Mouse (Mus musculus) bone marrow macrophage, adult 2 months (primary cell): Measurements from ENCODE around the gene Loxl4.

Experiments used
- CTCF ChIP-seq: IDR thresholded peaks from 2 replicates; pipeline ENCODE4 v1.5.1; 2012; ENCODE audit warnings: low read depth, mild to moderate bottlenecking, low read length, moderate library complexity
- POLR2A ChIP-seq: IDR thresholded peaks from 2 replicates; pipeline ENCODE4 v1.6.1; 2012; ENCODE audit warnings: mild to moderate bottlenecking, low read depth, low read length, borderline replicate concordance

- TF ChIP-seq CTCF = no peak
- no peak for TF ChIP-seq POLR2A
Measured at GRCm38 (mm10) chr19:42632301-42632700, 19.7 kb upstream of the Loxl4 start.
